Mouse (Mus musculus): ENCODE data around the gene Usp50.
A peak's percentile ranks its signal among the peaks of the same experiment; 100 is the strongest.

The Usp50 gene

GRCm38 (mm10) chr2:126783370-126783769, at the start of gene Usp50:
Usp50 (minus strand) TSS chr2:126783470.
- DNase-seq (ENCODE audit: low spot score in 2 of 2): no peak

- no peak for DNase-seq (ENCODE audit: low spot score in 2 of 2)
These were observed 34.1 kb upstream of the Usp50 start for GRCm38 (mm10) chr2:126817414-126817813.

- DNase-seq (ENCODE audit: low spot score in 2 of 2): no peak
These were observed 33.5 kb upstream of the Usp50 start for GRCm38 (mm10) chr2:126816644-126817347.

DNA sequence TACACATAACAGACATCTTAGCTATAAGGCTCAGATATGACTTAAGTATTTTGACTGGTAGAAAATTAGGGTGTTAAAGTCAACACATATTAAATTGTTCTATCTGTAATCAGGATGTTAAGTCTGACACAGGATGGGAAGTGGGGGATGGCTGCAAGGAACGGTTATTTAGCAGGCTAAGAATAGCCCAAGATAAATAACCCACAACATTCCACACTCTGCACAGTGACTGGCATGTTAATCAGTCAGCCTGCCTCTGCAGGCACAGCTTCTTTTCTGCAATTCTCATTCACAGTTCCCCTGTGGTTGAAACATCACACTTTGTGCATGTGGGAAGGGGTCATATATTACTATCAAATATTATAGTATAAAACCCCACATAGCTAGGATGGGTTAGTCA, 32.6 kb upstream of the Usp50 start:
- no peak for DNase-seq (ENCODE audit: low spot score in 2 of 2)

DNA sequence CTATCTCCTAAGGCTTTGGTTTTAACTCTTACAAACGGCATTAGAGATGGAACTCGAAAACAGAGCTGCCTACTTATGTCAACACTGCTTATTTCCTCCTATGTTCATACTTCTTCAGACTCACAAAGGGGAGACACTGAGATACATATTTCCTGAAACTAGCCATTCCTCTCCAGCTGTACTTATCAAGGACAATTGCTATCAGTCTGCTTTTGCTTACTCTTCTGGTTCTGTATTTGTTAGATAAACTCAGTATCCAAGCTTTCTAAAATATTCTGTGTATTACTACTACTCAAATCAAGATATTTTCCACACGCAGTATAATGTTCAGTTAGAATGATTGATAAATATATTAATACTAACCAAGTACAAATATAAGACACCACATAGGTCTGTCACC, 18.7 kb upstream of the Usp50 start:
- DNase-seq (ENCODE audit: low spot score in 2 of 2): no peak

DNA sequence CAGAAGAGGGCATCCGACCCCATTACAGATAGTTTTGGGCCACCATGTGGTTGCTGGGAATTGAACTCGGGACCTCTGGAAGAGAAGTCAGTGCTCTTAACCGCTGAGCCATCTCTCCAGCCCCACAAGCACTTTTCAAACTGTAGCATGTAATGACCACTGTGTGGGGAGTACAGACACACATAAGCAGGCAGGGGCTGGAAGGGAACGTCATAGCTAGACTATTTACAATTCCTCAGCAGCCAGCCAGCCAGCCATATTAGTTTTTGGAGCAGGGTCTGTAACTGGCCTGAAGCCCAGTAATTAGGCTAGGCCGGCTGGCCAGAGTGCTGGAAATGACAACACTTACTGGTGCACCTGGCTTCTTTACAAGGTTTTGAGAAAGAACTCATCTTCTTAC, 15.2 kb upstream of the Usp50 start:
- DNase-seq (ENCODE audit: low spot score in 2 of 2): no peak

DNA sequence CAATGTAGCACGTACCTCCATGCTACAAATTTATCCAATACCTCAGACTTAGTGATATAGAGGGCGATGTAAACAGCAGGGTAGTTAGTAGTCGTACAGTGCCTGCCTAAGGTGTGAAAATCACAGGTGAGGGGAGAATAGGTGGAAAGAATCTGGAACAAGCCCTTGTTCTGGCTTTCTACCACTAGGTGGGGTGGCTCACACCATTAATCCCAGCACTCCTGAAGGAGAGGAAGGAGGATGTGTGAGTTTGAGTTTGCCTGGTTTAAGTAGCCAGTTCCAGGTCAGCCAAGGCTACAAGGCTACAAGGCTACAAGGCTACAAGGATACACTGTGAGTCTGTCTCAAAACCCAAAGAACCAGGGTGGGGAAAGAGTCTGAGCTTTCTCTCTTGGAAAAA, 12.4 kb upstream of the Usp50 start:
- no peak for DNase-seq (ENCODE audit: low spot score in 2 of 2)

DNA sequence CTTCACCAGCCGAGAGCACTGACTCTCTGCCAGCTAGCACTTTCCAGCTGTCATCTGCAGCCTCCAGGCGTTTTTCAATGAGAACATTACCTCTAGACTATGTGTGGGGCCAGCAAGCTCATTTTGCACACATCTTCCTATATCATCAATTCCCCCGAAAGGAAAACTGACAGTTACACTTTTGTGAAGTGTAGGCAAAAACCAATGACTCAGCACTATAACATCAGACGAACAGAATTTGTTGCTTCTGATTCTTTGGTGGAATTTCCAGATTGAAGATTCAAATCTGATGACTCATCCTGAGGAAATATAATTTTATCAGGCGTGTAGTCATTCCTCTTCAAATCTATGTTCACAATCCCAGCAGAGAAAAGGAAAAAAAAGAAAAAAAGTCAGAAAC, 9.3 kb upstream of the Usp50 start:
- no peak for DNase-seq (ENCODE audit: low spot score in 2 of 2)

DNA sequence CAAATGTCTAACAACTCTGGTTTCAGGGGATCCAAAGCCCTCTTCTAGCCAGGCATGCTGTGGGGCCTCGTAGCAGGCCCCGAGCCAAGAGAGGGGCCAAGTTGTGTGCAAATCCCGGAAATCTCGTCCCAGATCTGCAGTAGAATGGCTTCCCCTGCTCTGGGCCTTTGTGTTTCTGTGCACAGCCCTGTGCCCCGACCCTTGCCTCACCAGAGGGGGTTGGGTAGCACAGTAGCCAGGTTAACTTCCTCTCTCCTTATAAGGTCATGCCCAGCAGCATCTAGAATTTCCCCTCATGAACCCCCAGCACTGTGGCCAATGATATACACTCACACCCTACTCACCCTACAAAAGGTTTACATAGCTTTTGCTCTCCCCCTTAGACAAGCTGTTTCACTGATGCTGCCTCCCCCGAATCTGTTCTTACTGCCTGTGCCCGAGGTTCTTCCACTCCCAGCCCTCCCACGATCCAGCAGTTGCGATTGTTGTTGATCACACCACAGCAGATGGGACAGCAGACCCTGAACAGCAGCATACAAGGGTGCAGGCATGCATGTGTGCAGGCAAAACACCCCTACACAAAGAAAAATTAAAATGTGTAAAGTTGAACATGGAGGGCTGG, 4.6 kb upstream of the Usp50 start:
- DNase-seq (ENCODE audit: low spot score in 2 of 2): no peak

DNA sequence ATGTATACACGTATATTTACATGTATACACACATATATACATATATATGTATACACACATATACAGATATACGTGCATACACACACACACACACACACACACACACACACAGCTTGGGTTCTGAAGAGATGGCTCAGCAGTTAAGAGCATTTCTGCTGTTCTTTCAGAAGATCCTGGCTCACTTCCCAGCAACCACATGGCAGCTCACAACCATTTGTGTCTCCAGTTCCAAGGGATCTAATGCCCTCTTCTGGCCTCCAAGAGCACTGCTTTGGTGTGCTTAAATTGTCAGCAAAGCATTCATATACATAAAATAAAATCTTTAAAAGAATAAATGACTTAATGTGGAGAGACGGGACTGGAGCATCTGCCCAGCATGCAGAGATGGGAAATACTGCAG, 837 bp downstream of the Usp50 start:
- DNase-seq (ENCODE audit: low spot score in 2 of 2): peak in 1 of 2 experiments; percentile 48

DNA sequence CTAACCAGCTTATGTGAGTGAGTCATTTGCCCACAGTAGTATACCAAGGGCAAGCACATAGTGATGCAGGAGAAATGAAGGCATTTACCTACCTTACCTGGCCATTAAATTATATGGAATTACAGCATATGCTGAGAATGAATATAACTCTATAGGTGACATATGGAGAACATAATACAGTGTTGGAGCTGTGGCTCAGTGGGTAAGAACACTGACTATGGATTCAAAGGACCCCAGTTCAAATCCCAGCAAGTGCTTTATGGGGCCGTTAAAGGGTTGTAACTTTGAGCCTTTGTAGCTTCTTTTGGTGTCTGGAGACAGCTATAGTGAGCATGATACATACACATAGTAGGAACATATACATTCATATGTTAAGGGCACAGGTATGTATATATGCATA, 1.8 kb downstream of the Usp50 start:
- DNase-seq (ENCODE audit: low spot score in 2 of 2): no peak

DNA sequence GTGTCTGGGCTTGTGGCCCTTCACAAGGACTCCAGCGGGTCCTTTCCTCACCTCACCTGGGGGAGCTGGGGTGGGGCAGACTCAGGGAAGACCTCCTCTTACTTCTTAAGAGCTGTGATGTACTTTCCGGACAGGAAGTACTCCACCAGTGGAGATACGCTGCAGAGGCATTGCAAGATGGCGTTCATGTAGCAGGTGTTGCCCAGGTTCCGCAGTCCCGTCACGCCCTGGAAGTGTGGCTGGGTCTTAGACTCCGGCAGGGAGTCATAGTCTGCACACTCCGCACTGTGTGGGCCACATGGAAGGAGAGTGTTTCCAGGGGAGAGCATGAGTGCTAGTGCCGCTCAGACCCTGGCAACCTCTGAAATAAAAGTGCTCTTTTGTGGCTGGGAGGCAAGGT, 3.0 kb downstream of the Usp50 start:
- DNase-seq (ENCODE audit: low spot score in 2 of 2): no peak

DNA sequence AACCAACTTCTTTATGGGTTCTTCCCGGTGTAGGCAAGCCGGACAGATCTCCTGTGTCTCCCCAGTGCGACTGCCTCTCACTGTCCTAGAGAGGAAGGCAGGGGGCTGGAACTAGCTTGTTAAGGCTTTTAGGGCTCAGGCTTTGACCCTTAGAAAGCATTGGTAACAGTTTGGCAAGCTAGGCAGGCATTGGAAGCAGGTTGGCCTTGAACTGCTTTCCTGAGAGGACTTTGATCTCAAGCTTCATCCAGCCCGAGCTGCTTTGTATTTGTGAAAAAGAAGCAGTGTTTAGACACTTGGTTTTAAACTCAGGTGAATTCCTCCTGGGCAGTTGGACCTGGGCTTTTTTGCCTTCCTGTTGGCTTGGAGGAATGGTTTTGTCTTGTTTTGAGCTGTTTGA, 4.5 kb downstream of the Usp50 start:
- no peak for DNase-seq (ENCODE audit: low spot score in 2 of 2)

DNA sequence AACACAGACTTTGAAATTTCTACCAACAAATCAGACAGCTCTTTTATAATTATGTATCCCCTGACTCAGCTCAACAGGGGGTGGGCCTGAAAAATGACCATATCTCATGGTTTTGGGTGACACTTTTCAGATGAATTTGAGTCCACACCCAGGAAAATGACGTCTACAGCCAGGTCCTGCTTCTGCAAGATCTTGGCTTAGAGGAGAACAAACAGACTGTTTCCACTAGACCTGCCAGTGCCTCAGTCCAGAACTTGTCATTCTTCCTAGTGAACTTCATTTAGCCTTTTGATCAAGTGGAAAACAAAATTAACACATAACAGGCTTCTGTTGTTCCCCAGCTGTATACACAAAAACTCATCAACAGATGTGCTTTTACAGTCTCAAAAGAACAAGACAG, 6.9 kb downstream of the Usp50 start:
- DNase-seq (ENCODE audit: low spot score in 2 of 2): no peak

GRCm38 (mm10) chr2:126775951-126776350, 7.3 kb downstream of the Usp50 start:
- no peak for DNase-seq (ENCODE audit: low spot score in 2 of 2)

- DNase-seq (ENCODE audit: low spot score in 2 of 2): no peak
These were observed 11.1 kb downstream of the Usp50 start for GRCm38 (mm10) chr2:126772217-126772616.

DNA sequence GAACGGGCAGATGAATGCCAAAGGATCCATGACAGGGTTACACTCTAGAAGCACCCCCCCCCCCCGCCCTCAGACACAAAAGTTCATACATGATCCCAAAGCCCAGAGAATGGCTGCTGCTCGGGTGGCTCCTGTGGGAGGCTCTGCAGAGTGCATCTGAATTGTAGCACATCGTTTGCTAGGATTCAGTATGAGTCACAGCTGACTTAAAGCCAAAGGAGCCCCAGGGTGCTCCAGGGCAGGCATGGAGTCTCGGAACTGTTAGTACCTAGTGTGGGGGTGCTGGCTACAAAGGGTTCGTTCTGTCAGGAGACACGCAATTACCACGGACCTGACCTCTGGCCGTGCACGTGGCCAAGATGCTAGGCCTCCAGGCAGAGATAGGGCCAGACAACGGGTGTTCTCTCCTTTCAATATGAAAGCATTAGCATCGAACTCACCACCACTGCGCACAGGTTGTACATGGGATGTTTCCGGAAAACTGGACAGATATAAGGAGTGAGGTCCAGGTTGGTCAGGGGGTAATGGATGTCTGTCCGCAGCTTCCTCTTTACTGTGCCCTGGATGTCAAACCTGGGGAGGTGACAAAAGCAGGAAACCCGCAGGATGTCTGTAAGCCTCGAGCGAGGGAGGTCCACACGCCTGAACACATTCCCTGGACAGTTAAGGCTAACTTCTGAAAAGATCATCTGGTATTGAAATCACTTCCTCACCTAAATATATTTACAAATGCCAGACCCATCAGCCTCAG, 13.7 kb downstream of the Usp50 start:
- no peak for DNase-seq (ENCODE audit: low spot score in 2 of 2)

- no peak for DNase-seq (ENCODE audit: low spot score in 2 of 2)
These were observed 15.1 kb downstream of the Usp50 start for GRCm38 (mm10) chr2:126768194-126768593.

- DNase-seq (ENCODE audit: low spot score in 2 of 2): no peak
These were observed 15.7 kb downstream of the Usp50 start for GRCm38 (mm10) chr2:126767599-126767998.

DNA sequence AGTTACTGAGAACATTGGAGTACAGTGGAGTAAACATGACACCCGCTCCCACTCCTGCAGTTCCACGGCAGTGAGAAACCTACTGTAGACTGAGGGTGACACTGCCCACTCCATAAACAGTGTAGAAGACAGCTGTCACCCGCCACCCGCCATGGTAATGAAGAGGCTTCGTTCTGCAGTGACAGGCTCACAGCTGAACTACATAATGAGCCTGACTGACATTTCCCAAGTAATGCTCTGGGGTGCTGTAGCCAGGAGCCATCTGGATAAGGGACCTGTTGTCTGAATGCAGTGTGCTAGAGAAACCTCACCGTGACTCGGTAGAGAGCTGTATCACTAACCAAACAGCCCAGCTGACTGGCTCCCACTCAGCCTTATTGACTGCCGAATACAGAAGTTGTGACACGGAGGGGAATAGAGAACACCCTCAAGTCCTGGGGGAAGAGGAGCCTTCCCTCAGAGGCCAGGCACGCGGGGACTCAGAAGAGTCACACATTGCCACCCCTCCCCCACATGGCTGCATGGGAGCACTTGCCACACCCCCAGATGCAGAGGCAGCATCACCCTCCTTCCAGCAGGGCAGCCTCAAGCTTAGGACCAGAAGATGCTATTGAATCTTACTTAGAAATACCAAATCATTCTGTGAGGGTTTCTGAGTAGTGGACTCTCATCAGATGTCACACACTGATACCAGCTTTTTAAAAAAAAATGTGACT, 17.2 kb downstream of the Usp50 start:
- DNase-seq (ENCODE audit: low spot score in 2 of 2): no peak

- DNase-seq (ENCODE audit: low spot score in 2 of 2): no peak
These were observed 23.9 kb downstream of the Usp50 start for GRCm38 (mm10) chr2:126759351-126759750.

DNA sequence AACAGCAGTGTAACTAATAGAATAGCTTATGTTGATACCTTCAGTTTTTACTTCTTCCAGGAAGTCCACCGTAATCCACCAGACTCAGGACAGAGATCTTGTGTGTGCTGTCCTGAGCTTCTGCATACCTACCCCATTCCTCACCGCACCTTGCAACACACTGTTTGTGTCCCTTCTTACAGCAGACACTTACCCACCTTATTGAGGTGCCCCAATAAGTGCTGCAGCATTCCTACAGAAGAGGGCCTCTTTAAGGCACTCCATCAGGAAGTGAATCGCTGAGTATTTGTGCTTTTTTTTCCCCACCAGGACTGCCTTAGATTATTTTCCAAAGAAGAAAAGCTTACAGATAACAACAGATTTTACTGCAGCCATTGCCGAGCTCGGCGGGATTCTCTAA, 27.6 kb downstream of the Usp50 start:
- DNase-seq (ENCODE audit: low spot score in 2 of 2): no peak

All from frontal cortex, postnatal 14 days (tissue).